Mouse (Mus musculus): ENCODE results near the gene Olfr535. TPM values are rescaled to one million over a fixed set of nuclear protein-coding genes. Genes with fewer than 3 reads are reported as not detected.
"Not testable (repeated sequence)": the region's sequence is repeated elsewhere in the genome, so short reads cannot be mapped to it uniquely, and the experiment has no call there.

Olfr535 gene
- not detected in 2 replicates for polyA plus RNA-seq (2015; fragmentation: Nextera tagmentation; extraction: Ambion mirVana)

DNA sequence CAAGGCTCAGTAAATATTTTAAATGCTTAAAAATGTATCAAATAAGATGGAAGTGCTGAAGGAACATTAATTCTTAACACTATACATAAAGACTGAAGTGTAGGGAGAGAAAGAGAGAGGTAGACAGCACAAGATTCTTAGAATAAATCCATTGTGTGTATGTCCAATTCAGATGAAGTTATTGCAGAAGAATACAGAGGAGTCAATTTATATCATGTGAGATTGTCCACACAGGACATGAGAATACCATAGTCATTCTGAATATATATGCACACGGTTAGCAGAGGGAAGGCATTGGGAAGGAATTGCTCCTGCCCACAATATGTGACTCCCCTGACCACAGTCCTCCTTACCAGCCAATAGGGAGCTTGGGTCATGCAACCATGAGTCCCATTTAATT lies at the start of gene Olfr535:
Gene Olfr535 (plus strand): TSS at position 301 of the 400 bp plus-strand sequence.
- Histone ChIP-seq H3K9ac (no peak within 1 kb of the TSS), H3K4me1 (no peaks in the 10 kb centered on the region), H3K4me2 (no peak within 1 kb of the TSS), H3K4me3 (no peak within 1 kb of the TSS), H3K9me3 (no peaks in the 10 kb centered on the region), H3K36me3 (no peaks in the 10 kb centered on the region), H3K27me3 (no peaks in the 10 kb centered on the region), H3K27ac (no peak within 1 kb of the TSS)
- 92% methylated on average over 1 of the region's 1 CpGs for WGBS
- no peak for ATAC-seq (ENCODE audit: insufficient number of reproducible peaks, insufficient read depth, low FRiP score, low TSS enrichment, low read depth)

DNA sequence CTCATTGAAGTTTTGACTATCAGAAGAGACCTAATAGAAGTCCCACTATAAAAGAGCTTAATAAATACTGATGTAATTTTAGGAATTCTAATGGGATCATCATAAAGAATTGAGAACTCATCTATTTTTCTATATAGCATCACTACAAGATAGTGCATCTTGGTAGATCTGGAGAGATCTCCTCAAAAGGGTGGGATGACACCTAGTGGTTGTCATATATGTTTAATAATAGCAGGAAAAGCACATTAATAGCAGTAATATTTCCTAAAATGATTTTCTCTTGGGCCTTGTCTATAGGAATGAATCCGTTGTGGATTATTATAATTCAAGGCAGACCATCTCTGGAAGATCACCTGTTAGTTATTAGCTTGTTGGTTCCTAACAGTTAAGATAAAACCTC lies 40.9 kb upstream of the Olfr535 start:
- Histone ChIP-seq H3K27ac (no peak overlapping the region), H3K9me3 (no peaks in the 10 kb centered on the region), H3K27me3 (no peaks in the 10 kb centered on the region), H3K4me1 (no peaks in the 10 kb centered on the region), H3K9ac (no peak overlapping the region), H3K36me3 (no peaks in the 10 kb centered on the region), H3K4me2 (no peak overlapping the region), H3K4me3 (no peak overlapping the region)
- ATAC-seq (ENCODE audit: insufficient number of reproducible peaks, insufficient read depth, low FRiP score, low TSS enrichment, low read depth), result no peak
- 57% methylated on average over 1 of the region's 1 CpGs for WGBS

DNA sequence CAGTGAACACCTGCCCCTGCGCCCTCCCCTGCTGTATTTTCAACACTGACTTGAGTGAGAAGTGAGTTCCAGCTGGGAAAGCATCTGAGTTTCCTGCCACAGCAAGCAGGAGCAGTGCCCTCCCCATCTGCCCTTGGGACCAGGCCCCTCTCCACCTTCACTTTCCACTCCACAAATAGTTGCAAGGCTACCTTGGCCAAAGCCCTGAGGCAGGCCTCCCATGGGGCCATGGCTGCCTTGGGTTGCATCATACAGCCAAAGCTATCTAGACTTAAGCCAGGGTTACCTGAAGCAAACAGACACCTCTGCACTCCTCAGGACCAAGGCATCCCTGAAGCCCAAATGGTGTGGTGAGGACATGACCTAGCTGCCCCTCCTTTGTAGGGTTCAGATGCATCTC lies 20.9 kb upstream of the Olfr535 start, which contains the start of gene Olfr533:
Gene Olfr533 (plus strand): TSS at position 301 of the 400 bp plus-strand sequence.
- H3K4me1 ChIP-seq; H3K4me3 ChIP-seq; H3K9ac ChIP-seq; H3K36me3 ChIP-seq; H3K4me2 ChIP-seq; H3K27ac ChIP-seq; H3K27me3 ChIP-seq; H3K9me3 ChIP-seq; ATAC-seq (ENCODE audit: insufficient number of reproducible peaks, insufficient read depth, low FRiP score, low TSS enrichment, low read depth): not testable (repeated sequence)
- 50% methylated on average over 1 of the region's 1 CpGs for WGBS

DNA sequence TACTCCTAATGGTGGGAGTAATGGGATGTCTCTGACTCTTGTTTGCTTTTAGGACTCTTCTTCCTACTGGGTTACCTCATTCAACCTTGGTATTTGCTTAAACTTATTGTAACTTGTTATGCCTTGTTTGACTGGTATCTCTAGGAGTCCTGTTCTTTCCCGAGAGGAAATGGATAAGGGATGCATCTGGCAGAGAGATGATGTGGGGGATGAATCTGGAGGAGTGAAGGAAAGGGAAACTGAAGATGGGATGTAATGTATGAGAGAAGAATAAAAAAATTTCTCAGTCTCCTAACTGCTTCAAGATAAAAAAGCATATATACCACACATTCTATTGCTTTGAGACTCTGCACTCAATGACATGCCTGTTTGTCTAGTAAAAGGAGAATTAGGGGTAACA lies 6.1 kb upstream of the Olfr535 start:
- Histone ChIP-seq H3K4me1 (no peaks in the 10 kb centered on the region), H3K9me3 (no peaks in the 10 kb centered on the region), H3K4me3 (no peak overlapping the region), H3K27ac (no peak overlapping the region), H3K4me2 (no peak overlapping the region), H3K27me3 (no peaks in the 10 kb centered on the region), H3K36me3 (no peaks in the 10 kb centered on the region), H3K9ac (no peak overlapping the region)
- WGBS, result 78% methylated on average over 1 of the region's 1 CpGs
- ATAC-seq (ENCODE audit: insufficient number of reproducible peaks, insufficient read depth, low FRiP score, low TSS enrichment, low read depth), result no peak

DNA sequence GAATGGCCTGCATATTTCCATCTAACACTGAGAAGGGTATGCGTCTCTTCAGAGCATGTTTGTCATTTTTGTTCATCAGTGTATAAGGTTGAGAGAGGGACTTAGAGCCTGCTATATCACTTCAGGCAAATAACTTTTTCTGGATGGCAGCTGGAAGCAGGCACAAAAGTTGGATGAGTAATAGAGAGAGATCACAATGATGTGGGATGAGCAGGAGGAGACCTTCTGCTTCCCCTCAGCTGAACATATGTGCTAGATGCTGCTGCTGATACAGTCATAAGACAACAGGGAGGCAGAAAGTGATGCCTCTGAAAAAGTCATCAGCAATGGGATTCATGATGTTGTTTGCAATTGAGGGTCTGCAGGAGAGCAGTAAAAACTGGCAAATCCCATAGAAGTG lies 5.3 kb upstream of the Olfr535 start:
- ATAC-seq (ENCODE audit: insufficient number of reproducible peaks, insufficient read depth, low FRiP score, low TSS enrichment, low read depth), result no peak
- 88% methylated on average over 1 of the region's 1 CpGs for WGBS

DNA sequence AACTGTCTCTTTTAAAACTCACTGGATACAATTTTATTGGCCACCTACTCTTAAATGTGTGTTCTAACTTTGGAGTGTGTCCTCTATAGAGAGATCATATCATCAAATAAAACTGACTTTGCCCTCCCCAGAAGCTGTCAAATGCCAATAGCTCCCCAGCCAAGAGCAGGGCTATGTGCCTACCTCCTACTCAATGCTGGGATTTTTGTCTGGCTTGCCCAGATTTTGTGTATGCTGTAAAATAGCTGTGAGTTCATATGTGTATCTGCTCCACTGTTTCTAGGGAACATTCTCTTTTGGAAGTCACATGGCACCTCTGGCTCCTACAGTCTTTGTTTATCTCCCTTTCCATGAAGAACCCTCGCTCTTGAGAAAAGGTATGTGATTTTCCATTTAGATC lies 5.0 kb downstream of the Olfr535 start:
- Histone ChIP-seq H3K9me3 (no peaks in the 10 kb centered on the region), H3K9ac (no peak overlapping the region), H3K27ac (no peak overlapping the region), H3K4me3 (no peak overlapping the region), H3K27me3 (no peaks in the 10 kb centered on the region), H3K4me1 (no peaks in the 10 kb centered on the region), H3K36me3 (no peaks in the 10 kb centered on the region), H3K4me2 (no peak overlapping the region)
- ATAC-seq (ENCODE audit: insufficient number of reproducible peaks, insufficient read depth, low FRiP score, low TSS enrichment, low read depth), result no peak
- WGBS, result 76% methylated on average over 1 of the region's 1 CpGs

More for the DNA sequence above, 5.3 kb upstream of the Olfr535 start:
- Histone ChIP-seq H3K9ac (no peak overlapping the region), H3K27me3 (no peaks in the 10 kb centered on the region), H3K4me1 (no peaks in the 10 kb centered on the region), H3K36me3 (no peaks in the 10 kb centered on the region), H3K4me2 (no peak overlapping the region), H3K9me3 (no peaks in the 10 kb centered on the region), H3K27ac (no peak overlapping the region), H3K4me3 (no peak overlapping the region)

DNA sequence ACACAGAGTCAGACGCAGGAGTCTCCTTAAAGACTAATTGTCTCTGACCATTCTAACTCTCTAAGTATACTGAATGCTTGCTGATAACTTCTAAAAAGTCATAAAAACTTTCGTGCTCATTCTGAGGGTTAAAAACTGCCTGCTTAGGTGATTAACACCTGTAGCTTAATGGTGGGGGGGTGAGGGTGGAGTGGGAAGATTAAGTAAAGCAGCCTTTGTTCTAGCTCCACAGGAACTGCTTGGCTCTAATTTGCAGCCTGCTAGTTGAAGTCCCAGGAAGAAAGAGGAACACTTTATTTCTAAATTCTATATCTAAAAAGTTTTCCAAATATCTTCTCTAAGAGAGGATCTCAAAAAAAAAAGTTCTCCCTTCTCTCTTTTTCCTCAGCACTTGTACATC lies 10.2 kb downstream of the Olfr535 start:
- Histone ChIP-seq H3K4me2 (no peak overlapping the region), H3K4me1 (no peaks in the 10 kb centered on the region), H3K36me3 (no peaks in the 10 kb centered on the region), H3K4me3 (no peak overlapping the region), H3K9me3 (no peaks in the 10 kb centered on the region), H3K27me3 (no peaks in the 10 kb centered on the region), H3K9ac (no peak overlapping the region), H3K27ac (no peak overlapping the region)
- ATAC-seq (ENCODE audit: insufficient number of reproducible peaks, insufficient read depth, low FRiP score, low TSS enrichment, low read depth), result no peak
- WGBS, result 44% methylated on average over 2 of the region's 2 CpGs

DNA sequence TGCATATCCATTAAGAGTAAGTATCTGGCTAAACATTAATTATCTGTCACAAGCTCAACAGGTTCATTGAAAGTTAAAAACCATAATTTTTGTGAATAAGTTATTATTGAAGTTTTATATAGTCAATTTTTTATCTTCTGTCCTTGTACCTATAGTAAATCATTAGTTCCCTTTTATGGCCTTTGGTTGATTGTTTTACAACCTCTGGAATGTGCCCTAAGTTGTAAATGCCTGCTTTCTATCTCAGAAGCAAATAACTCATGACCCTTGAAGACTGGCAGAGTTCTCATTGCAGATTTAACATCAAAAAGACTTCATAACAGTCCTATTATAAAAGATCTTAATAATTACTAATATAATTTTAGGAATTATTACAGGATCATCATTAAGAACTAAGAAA lies 10.7 kb downstream of the Olfr535 start:
- Histone ChIP-seq H3K27me3 (no peaks in the 10 kb centered on the region), H3K4me2 (no peak overlapping the region), H3K36me3 (no peaks in the 10 kb centered on the region), H3K4me3 (no peak overlapping the region), H3K27ac (no peak overlapping the region), H3K9ac (no peak overlapping the region), H3K4me1 (no peaks in the 10 kb centered on the region), H3K9me3 (no peaks in the 10 kb centered on the region)
- no peak for ATAC-seq (ENCODE audit: insufficient number of reproducible peaks, insufficient read depth, low FRiP score, low TSS enrichment, low read depth)

DNA sequence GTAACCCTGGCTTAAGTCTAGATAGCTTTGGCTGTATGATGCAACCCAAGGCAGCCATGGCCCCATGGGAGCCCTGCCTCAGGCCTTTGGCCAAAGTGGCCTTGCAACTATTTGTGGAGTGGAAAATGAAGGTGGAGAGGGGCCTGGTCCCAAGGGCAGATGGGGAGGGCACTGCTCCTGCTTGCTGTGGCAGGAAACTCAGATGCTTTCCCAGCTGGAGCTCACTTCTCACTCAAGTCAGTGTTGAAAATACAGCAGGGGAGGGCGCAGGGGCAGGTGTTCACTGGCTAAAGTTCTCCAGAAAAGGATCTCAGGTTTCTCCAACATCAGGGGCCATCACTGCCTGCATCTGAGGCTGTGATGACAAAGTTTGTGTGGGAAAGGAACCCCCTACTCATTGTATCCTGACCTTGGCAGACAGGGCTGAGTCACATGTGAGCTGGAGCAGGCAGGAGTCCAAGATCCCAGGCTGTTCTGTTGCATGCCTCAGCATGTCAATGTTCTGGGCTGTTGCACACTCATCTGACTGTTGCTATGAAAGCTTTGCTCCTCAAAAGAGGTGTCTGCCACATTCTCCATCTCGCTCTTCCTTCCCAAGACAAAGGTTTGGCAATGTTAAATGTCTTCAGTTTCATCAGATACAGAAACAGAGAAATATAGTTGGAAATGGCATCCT lies 23.5 kb downstream of the Olfr535 start, which contains the start of gene Olfr536:
Gene Olfr536 (minus strand): TSS at position 51 of the 676 bp plus-strand sequence.
- H3K4me1 ChIP-seq; H3K9me3 ChIP-seq; H3K27me3 ChIP-seq; H3K4me3 ChIP-seq; H3K36me3 ChIP-seq; H3K4me2 ChIP-seq; ATAC-seq (ENCODE audit: insufficient number of reproducible peaks, insufficient read depth, low FRiP score, low TSS enrichment, low read depth); H3K27ac ChIP-seq; H3K9ac ChIP-seq: not testable (repeated sequence)
- WGBS, result 72% methylated on average over 2 of the region's 2 CpGs

DNA sequence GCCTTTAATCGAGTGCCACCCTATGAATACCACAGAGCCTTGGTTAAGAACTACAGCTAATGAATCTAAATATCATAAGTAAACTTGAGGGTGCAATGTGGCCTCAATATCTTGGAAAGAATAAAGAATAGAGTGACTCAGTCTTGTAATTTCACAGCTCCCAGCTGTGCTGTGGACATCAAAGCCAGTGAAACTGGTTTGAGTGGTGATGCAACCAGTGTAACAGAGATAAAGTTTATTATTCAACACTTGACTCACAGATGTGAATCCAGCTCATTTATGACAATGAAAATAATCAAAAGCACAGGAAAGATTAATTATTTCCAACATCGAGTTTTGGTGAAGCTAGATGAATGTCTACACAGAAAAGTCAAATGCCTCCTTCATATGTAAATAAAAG lies 55.7 kb downstream of the Olfr535 start:
- WGBS, result 75% methylated on average over 2 of the region's 2 CpGs
- no peak for ATAC-seq (ENCODE audit: insufficient number of reproducible peaks, insufficient read depth, low FRiP score, low TSS enrichment, low read depth)
- H3K4me3 ChIP-seq, result no peak overlapping the region
- no peaks in the 10 kb centered on the region for H3K4me1 ChIP-seq
- H3K9me3 ChIP-seq, result no peaks in the 10 kb centered on the region
- H3K27ac ChIP-seq, result no peak overlapping the region
- H3K4me2 ChIP-seq, result no peak overlapping the region
- H3K36me3 ChIP-seq, result no peaks in the 10 kb centered on the region
- H3K27me3 ChIP-seq, result no peaks in the 10 kb centered on the region
- no peak overlapping the region for H3K9ac ChIP-seq

Data from embryonic facial prominence, embryonic 13.5 days (tissue).